Mouse (Mus musculus) frontal cortex, adult (tissue): ENCODE results near the gene Gm11011.
"Not testable (repeated sequence)": the region's sequence is repeated elsewhere in the genome, so short reads cannot be mapped to it uniquely, and the experiment has no call there.

Experiments used
- ATAC-seq: cut with Nextera tagmentation; 2 replicates; pipeline ENCODE4 v1.9.2; 2017; ENCODE audit warnings: mild to moderate bottlenecking, moderate library complexity, mixed read lengths; ENCODE audit not compliant: low TSS enrichment

The Gm11011 gene

GRCm38 (mm10) chr2:169587645-169588044 is at the start of gene Gm11011:
TSS of gene Gm11011 (minus strand) at chr2:169587745.
- not testable (repeated sequence) for ATAC-seq

- ATAC-seq, result no peak
Observed at GRCm38 (mm10) chr2:169636414-169636813, 48.9 kb upstream of the Gm11011 start.

GRCm38 (mm10) chr2:169635428-169635827 is 47.9 kb upstream of the Gm11011 start:
- no peak for ATAC-seq

GRCm38 (mm10) chr2:169634619-169635382 is 47.3 kb upstream of the Gm11011 start:
- ATAC-seq, result no peak

- ATAC-seq, result peak; percentile 52
Observed at GRCm38 (mm10) chr2:169633491-169634289, 46.1 kb upstream of the Gm11011 start.

DNA sequence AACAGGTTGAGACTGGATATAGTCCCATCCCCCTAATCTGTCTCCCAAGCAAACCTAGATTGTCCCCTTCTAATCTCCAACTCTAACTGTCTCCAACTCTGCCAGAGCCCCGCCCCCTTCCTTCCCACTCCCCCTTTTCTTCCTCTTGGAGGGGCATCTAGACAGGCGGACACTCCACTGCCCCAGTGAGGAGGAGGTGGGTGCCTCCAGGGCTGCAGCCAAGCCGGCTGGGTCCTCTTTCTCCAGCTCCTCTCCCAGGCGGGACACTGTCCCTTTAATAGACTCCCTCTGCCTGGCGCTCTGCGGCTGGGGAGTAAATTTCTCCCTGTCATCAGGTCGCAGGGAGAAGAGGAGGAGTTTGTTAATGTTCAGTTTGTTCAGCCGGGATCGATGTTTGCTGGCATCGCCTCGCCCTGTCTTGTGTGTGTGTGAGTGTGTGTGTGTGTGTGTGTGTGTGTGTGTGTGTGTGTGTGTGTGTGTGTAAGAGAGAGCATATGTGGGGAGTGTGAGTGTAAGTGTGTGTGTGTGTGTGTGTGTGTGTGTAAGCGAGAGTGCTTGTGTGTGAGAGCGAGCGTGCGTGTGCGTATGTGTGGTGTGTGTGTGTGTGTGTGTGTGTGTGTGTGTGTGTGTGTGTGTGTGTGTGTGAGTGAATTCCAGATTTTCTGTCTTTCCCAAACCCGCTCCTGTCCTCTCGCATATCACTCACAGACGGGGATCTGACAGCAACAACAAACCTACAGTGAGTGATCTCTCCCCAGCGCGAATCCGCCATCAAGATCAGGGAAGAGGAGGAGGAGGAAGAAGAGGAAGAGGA is 45.0 kb upstream of the Gm11011 start, which contains the start of gene Tshz2:
Gene Tshz2 (plus strand): TSS at position 676 of the 814 bp plus-strand sequence.
- peak; percentile 60; the same call in 1 of the 2 replicates for ATAC-seq

DNA sequence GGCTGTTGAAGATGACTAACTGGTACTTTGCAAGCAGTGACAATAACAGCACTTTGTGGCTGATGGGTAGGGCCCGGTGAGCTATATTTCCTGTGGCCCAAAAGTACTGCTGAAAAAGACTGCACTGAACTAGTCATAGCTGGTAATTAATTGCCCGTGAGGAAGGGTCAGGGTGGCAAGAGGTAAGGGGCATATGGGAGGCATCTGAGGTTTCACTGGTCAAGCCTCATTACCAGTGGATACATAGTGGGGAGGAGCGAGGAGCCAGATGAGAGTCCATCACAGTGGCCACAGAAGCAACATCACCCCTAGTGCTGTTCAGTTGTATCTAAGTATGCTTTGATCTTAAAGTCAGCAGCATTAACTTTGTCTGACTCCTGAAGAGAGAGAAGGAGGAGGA is 42.5 kb upstream of the Gm11011 start:
- ATAC-seq, result no peak

DNA sequence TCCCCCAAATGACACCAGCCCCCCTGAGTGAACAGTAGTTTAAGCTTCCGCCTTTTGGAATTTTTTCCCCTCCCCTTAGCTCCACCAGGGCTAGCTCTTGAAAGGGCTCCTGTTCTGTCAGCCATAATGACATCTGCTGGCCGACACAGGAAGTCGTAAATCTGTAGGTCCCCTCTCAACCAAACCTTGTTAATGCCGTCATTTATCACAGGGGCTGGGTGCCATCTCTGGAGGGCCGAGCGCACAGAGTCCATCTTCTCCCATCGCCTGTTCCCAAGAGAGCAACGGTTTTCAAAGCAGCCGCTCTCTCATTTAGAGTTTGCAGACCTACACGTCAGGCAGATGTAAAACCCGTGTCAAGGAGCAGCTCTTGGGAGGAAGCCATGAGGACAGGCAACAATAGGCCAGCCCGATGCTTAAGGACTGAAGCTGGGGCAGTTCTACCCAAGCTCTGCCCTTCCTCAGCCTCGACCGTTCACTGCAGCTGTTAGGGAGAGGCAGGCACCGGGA is 33.7 kb upstream of the Gm11011 start:
- ATAC-seq, result peak; percentile 23; the same call in 1 of the 2 replicates

GRCm38 (mm10) chr2:169615998-169616397 is 28.5 kb upstream of the Gm11011 start:
- no peak for ATAC-seq

DNA sequence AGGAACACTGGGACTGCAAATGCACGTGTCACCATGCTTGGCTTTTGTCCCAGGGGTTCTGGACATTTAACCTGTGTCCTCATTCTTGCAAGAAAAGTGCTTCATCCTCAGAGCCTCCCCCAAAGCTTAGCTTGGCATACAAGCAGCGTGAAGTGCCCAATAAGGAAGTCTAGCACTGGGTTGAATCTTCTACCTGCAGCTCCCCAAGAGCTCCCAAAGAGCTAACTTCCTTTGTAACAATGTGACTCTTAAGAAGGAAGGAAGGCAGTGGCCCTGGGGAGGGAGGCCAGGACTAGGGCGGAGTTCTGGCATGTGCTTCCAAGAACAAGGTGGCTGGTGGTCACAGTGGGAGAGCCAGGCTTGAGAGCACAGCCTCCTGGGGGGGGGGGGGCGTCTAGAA is 27.1 kb upstream of the Gm11011 start:
- ATAC-seq, result no peak

GRCm38 (mm10) chr2:169611557-169611956 is 24.0 kb upstream of the Gm11011 start:
- ATAC-seq, result no peak

DNA sequence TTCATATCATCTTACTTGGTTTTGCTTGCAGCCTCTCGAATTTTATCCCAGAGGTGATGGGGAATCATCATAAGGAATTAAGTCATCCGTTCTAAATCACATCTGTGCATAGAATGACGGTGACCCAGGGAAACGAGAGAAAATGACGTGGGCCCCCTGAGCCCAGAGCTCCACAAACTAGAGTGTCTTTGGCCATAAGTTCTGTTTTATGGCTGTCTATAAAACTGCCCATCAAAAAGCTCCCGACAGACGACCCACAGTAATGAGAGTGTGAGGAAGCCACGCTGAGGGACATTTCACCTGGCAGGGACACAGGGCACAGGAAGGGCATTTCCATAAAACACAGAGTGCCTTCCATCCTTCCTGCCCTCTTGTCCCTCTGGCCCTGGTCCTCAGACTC is 23.3 kb upstream of the Gm11011 start:
- no peak for ATAC-seq

GRCm38 (mm10) chr2:169609956-169610355 is 22.4 kb upstream of the Gm11011 start:
- ATAC-seq, result no peak

DNA sequence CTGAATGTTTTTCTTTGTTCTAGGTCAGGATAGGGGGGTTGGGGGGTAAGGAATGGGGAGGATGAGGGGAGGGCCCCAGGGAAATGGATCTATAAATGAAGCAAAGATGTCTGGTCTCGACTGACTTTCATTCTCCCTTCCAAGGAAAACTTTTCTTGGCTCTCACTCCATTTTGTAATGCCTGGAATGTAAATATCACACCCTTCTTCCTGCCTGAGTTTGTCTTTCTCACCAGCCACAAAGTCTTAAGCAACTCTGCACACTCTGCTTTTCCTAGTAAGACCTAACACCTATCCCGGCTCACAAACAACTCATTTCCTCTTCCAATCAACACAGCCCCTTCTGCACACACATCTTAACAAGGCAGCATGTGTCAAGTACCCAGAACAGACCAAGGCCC is 20.2 kb upstream of the Gm11011 start:
- ATAC-seq, result no peak

DNA sequence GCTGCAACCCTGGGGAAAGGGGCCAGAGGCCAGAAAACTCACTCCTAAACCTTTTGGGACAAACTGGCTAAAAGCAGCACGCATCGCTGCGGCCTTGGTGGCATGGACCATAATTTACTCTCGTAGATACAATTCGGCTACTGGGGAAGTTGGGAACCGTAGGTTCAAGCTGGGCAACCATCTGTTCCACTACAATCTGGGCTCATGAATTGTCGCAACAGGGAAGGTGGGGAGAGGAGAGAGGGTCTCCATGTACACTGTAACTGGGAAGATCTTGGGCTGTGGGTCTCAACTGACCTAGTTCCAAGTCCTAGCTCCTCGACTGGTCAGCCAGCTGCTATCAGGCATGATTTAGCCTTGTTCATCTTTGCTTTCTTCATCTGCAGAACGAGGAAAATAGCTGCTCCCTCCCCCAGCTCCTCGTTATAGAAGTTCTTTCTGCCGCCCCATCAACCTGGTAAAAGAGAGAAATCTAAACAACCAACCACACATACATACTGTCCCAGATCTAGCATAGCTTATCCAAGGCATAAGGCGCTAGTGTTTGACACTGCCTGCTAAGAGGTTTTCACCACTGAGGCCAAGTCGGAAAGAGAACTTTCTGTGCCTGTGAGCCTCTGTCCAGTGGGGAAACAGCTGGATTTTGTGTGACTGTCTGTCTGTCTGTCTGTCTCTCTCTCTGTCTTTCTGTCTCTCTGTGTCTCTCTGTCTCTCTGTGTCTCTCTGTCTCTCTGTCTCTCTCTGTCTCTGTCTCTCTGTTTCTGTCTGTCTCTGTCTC is 19.5 kb upstream of the Gm11011 start:
- ATAC-seq, result peak; percentile 78; the same call in 1 of the 2 replicates

- peak; percentile 78 for ATAC-seq
Observed at GRCm38 (mm10) chr2:169600163-169600562, 12.6 kb upstream of the Gm11011 start.

GRCm38 (mm10) chr2:169599591-169599990 is 12.0 kb upstream of the Gm11011 start:
- ATAC-seq, result peak; percentile 74

DNA sequence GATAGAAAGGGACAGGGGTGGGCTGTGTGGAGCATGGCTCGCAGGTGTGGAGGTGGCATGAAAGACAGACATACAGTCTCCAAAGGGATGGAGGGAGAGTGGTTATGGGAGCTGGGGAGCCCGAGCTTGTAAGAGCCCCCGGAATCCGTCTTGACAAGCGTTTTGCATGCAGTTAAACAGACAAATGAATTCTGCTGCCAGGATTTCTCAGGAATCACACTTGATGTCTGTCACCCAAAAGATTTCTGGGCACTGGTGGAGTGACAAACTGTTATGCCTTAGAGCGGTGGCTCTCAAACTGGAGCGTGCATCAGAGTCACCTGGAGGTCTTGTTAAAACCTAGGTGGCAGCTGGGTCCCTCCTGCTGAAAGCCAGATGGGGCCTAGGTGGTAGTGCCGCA is 10.4 kb upstream of the Gm11011 start:
- ATAC-seq, result no peak

DNA sequence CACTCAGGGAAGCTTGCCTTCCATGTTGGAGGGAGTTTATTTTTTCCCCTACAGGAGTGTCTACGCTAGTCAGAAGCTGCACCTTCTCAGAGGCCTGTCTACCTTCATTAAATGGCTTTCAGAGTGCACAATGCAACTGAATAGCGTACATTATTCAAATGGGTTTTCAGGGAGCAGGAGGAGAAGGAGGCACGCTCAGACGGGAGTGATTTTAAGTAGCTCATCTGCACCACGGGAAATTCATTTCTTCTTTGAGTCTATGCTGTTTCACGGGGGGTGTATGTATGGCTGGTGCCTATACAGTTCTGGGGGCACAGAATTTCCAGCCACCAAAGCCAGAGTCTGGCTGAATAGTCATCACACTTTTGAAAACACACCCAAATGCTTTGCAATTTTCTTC is 9.8 kb upstream of the Gm11011 start:
- no peak for ATAC-seq

DNA sequence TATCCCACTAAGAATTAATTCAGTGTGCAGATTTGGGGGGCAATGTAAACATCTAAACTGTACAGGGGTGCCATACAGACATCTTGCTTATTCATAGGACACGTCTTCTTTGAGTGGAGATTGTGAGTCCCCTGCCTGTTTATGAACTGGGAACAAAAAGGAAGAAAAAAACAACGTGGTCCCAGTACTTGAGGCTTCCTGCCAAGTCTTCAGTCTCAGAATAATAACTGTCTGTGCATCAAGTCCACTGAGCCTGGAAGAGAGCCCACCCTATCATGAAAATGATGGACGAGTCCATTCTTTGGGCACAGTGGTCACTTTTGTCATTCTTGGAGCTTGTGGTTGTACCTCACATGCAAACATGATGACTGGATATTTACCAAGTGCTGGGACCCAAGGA is 6.2 kb upstream of the Gm11011 start:
- no peak for ATAC-seq

DNA sequence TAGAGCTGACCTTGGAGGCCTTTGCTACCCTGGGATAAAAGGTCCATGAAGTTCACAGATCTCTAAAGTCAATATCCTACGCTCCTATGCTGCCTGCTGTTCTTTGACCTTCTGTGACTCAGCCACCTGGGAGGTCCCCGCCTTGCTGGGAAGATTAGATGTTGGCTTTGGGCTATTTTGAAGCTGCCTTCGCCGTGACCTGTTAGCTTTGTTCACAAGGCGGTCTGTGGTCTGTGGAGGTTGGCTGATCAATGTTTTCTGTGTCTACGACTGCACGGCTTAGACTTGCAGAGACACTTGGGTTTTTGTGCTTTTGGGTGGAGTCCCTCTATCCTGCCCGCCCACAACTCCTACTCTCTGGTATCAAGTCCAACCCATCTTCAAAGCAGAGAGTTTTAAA is 2.9 kb upstream of the Gm11011 start:
- no peak for ATAC-seq
